Mouse (Mus musculus) cortical plate, adult 2 months (tissue): ENCODE measurements around the gene Sec61b.

Experiments used
- CTCF ChIP-seq: fragments of 200-500 bp; IDR thresholded peaks from 2 replicates; pipeline ENCODE4 v1.5.1; 2011; ENCODE audit warnings: mild to moderate bottlenecking, control low read depth, low read length; ENCODE audit not compliant: insufficient read depth; ENCODE audit errors: extremely low read depth
- POLR2A ChIP-seq: fragments of 200-500 bp; IDR thresholded peaks from 2 replicates; pipeline ENCODE4 v1.6.1; 2011; ENCODE audit warnings: mild to moderate bottlenecking, low read length, control low read depth; ENCODE audit not compliant: insufficient read depth; ENCODE audit errors: extremely low read depth

- no peak for TF ChIP-seq CTCF
- TF ChIP-seq POLR2A, result no peak
Measured at GRCm38 (mm10) chr4:47440951-47441350, 33.5 kb upstream of the Sec61b start.
